Mouse (Mus musculus): ENCODE measurements around the gene Cracr2a.

GRCm38 (mm10) chr6:127555553-127555952 lies 5.6 kb upstream of the Cracr2a start:
- TF ChIP-seq CTCF (IDR thresholded peaks at IDR 0.05; ENCODE audit: low read depth, low read length) (no peak), POLR2A (IDR thresholded peaks at IDR 0.05; ENCODE audit: borderline replicate concordance, low read depth, low read length) (no peak)

Data from bone marrow macrophage, adult 2 months (primary cell).